Mouse (Mus musculus): Measurements from ENCODE around the gene Baz1b. TPM values are rescaled to one million over a fixed set of nuclear protein-coding genes. Genes with fewer than 3 reads are reported as not detected.

Baz1b gene
- total and polyA plus RNA-seq, 3 experiments, result 44.5 to 81.5 (median 72.9) TPM

GRCm38 (mm10) chr5:135251079-135251454, 64.0 kb downstream of the Baz1b start, which contains the start of gene Fzd9 (continued):
- no peak for TF ChIP-seq UBTF (IDR thresholded peaks at IDR 0.05; ENCODE audit: borderline replicate concordance, insufficient read depth, low read depth, low read length)

- Histone ChIP-seq H3K4me1 (ENCODE audit: control insufficient read depth in 1 of 2, insufficient read depth in 2 of 2, low read length in 2 of 2) (peaks cover 0 to 11% of the 10 kb centered on the region in 2 experiments; a peak in 2 of 4 replicates), H3K4me3 (ENCODE audit: control insufficient read depth in 1 of 2, insufficient read depth in 1 of 2, low read depth in 2 of 2, low read length in 2 of 2) (no peak overlapping the region), H3K27me3 (ENCODE audit: control insufficient read depth in 1 of 2, insufficient read depth in 2 of 2, low read length in 2 of 2) (no peaks in the 10 kb centered on the region), H3K36me3 (ENCODE audit: control insufficient read depth in 1 of 2, insufficient read depth in 2 of 2, low read length in 2 of 2) (no peaks in the 10 kb centered on the region), H3K27ac (ENCODE audit: control insufficient read depth, low read depth, low read length) (no peak overlapping the region), H3K79me2 (ENCODE audit: control insufficient read depth, insufficient read depth, low read length, poor library complexity) (peaks cover 3% of the 10 kb centered on the region; the same call in 1 of the 2 replicates), H3K9ac (ENCODE audit: control insufficient read depth, low read depth, low read length, poor library complexity, severe bottlenecking) (no peak overlapping the region), H3K9me3 (replicated peaks; ENCODE audit: insufficient read depth, low read length) (no peaks in the 10 kb centered on the region)
- TF ChIP-seq JUND (IDR thresholded peaks at IDR 0.05; ENCODE audit: low read depth, low read length) (no peak), ZKSCAN1 (IDR thresholded peaks at IDR 0.05; ENCODE audit: low read depth, low read length) (no peak), ZC3H11A (IDR thresholded peaks at IDR 0.05; ENCODE audit: low read depth, low read length) (no peak)
- no peak for DNase-seq (ENCODE audit: low read depth, low spot score)
Measured at GRCm38 (mm10) chr5:135253741-135254401, 66.8 kb downstream of the Baz1b start.

- Histone ChIP-seq H3K4me3 (ENCODE audit: control insufficient read depth in 1 of 2, insufficient read depth in 1 of 2, low read depth in 2 of 2, low read length in 2 of 2) (no peak overlapping the region), H3K9ac (ENCODE audit: control insufficient read depth, low read depth, low read length, poor library complexity, severe bottlenecking) (no peak overlapping the region), H3K79me2 (ENCODE audit: control insufficient read depth, insufficient read depth, low read length, poor library complexity) (no peaks in the 10 kb centered on the region), H3K9me3 (replicated peaks; ENCODE audit: insufficient read depth, low read length) (no peaks in the 10 kb centered on the region), H3K36me3 (ENCODE audit: control insufficient read depth in 1 of 2, insufficient read depth in 2 of 2, low read length in 2 of 2) (no peaks in the 10 kb centered on the region), H3K27me3 (ENCODE audit: control insufficient read depth in 1 of 2, insufficient read depth in 2 of 2, low read length in 2 of 2) (peaks cover 0 to 4% of the 10 kb centered on the region in 2 experiments; a peak in 2 of 4 replicates), H3K27ac (ENCODE audit: control insufficient read depth, low read depth, low read length) (no peak overlapping the region), H3K4me1 (ENCODE audit: control insufficient read depth in 1 of 2, insufficient read depth in 2 of 2, low read length in 2 of 2) (peaks cover 0 to 3% of the 10 kb centered on the region in 2 experiments; a peak in 1 of 4 replicates)
- TF ChIP-seq NRF1 (IDR thresholded peaks at IDR 0.05; ENCODE audit: insufficient read depth, low read depth, low read length, poor library complexity, severe bottlenecking), result no peak
- no peak for TF ChIP-seq JUND (IDR thresholded peaks at IDR 0.05; ENCODE audit: low read depth, low read length)
- no peak for TF ChIP-seq GABPA (IDR thresholded peaks at IDR 0.05; ENCODE audit: low read depth, low read length)
- no peak for TF ChIP-seq CTCF (IDR thresholded peaks at IDR 0.05 in 2 of 3, conservative IDR thresholded peaks at IDR 0.05 in 1 of 3; ENCODE audit: control insufficient read depth in 1 of 3, insufficient read depth in 1 of 3, low read depth in 2 of 3, low read length in 3 of 3, poor library complexity in 1 of 3, severe bottlenecking in 1 of 3)
- TF ChIP-seq TCF12 (IDR thresholded peaks at IDR 0.05; ENCODE audit: low read depth, low read length), result no peak
- TF ChIP-seq MYC (IDR thresholded peaks at IDR 0.05; ENCODE audit: low read depth, low read length), result no peak
- TF ChIP-seq CHD1 (IDR thresholded peaks at IDR 0.05; ENCODE audit: low read depth, low read length), result no peak
- TF ChIP-seq MAFK (IDR thresholded peaks at IDR 0.05; ENCODE audit: borderline replicate concordance, low read depth, low read length), result no peak
- no peak for TF ChIP-seq MAX (IDR thresholded peaks at IDR 0.05; ENCODE audit: low read length)
- TF ChIP-seq CHD2 (IDR thresholded peaks at IDR 0.05; ENCODE audit: low read length), result no peak
- DNase-seq (ENCODE audit: low read depth, low spot score), result no peak
Measured at GRCm38 (mm10) chr5:135256166-135256565, 69.1 kb downstream of the Baz1b start.
